Mouse (Mus musculus) intestine, embryonic 15.5 days (tissue): ENCODE measurements around the gene Uncx. TPM values are rescaled to one million over a fixed set of nuclear protein-coding genes. Genes with fewer than 3 reads are reported as not detected.
A peak's percentile ranks its signal among the peaks of the same experiment; 100 is the strongest.

Experiments
- ATAC-seq: fragments of 200-750 bp; cut with Nextera tagmentation; 2 replicates; pipeline ENCODE4 v1.8.0; 2017; ENCODE audit warnings: moderate TSS enrichment, moderate library complexity
- H3K27ac ChIP-seq: fragments of 300-500 bp; sonication (generic); 2 replicates; pipeline ENCODE4 v1.5.1; 2015; ENCODE audit warnings: mild to moderate bottlenecking, inconsistent platforms
- H3K27me3 ChIP-seq: fragments of 300-500 bp; sonication (generic); replicated peaks from 2 replicates; pipeline ENCODE4 v1.6.1; 2015; ENCODE audit warnings: inconsistent platforms
- H3K36me3 ChIP-seq: fragments of 300-500 bp; sonication (generic); 2 replicates; pipeline ENCODE4 v1.6.1; 2015; ENCODE audit warnings: inconsistent platforms
- H3K4me1 ChIP-seq: fragments of 300-500 bp; sonication (generic); replicated peaks from 2 replicates; pipeline ENCODE4 v1.6.1; 2015; ENCODE audit warnings: inconsistent platforms
- H3K4me2 ChIP-seq: fragments of 300-500 bp; sonication (generic); replicated peaks from 2 replicates; pipeline ENCODE4 v1.6.1; 2015; ENCODE audit warnings: mild to moderate bottlenecking, inconsistent platforms
- H3K4me3 ChIP-seq: fragments of 300-500 bp; sonication (generic); replicated peaks from 2 replicates; pipeline ENCODE4 v1.5.1; 2015; ENCODE audit warnings: inconsistent platforms
- H3K9ac ChIP-seq: fragments of 300-500 bp; sonication (generic); 2 replicates; pipeline ENCODE4 v1.6.1; 2015; ENCODE audit warnings: inconsistent platforms
- H3K9me3 ChIP-seq: fragments of 300-500 bp; sonication (generic); 2 replicates; pipeline ENCODE4 v1.6.1; 2016; ENCODE audit warnings: inconsistent platforms
- WGBS: fragments of 180-500 bp; shearing (Covaris S2); methylation state at CpG from one replicate; pipeline ENCODE4 v1.1.7; 2015; 5-methylcytosine and 5-hydroxymethylcytosine counted together
- polyA plus RNA-seq: library from polyadenylated mRNA; unstranded; fragments of >200 nt; fragmentation: Nextera tagmentation; extraction: Ambion mirVana; gene quantifications from 2 replicates; pipeline ENCODE4 v1.2.1, GENCODE M21; 2015

The Uncx gene
- polyA plus RNA-seq, 1 experiment from 2014 or later = not detected

- ATAC-seq = no peak
- Histone ChIP-seq H3K36me3 (no peaks in the 10 kb centered on the region), H3K4me3 (no peak overlapping the region), H3K4me2 (no peak overlapping the region), H3K9ac (no peak overlapping the region), H3K27ac (no peak overlapping the region), H3K27me3 (no peaks in the 10 kb centered on the region), H3K4me1 (no peaks in the 10 kb centered on the region), H3K9me3 (no peaks in the 10 kb centered on the region)
- 73% methylated on average over 10 of the region's 10 CpGs for WGBS
These were observed 21.3 kb upstream of the Uncx start for GRCm38 (mm10) chr5:139521987-139522386.

- H3K4me1 ChIP-seq = no peaks in the 10 kb centered on the region
- H3K9ac ChIP-seq = no peak overlapping the region
- 41% methylated on average over 7 of the region's 7 CpGs for WGBS
- H3K36me3 ChIP-seq = no peaks in the 10 kb centered on the region
- no peaks in the 10 kb centered on the region for H3K9me3 ChIP-seq
- no peak overlapping the region for H3K4me3 ChIP-seq
- ATAC-seq = no peak
- no peak overlapping the region for H3K27ac ChIP-seq
- H3K4me2 ChIP-seq = no peak overlapping the region
- peaks cover 39% of the 10 kb centered on the region for H3K27me3 ChIP-seq
These were observed 14.4 kb upstream of the Uncx start for GRCm38 (mm10) chr5:139528851-139529250.

DNA sequence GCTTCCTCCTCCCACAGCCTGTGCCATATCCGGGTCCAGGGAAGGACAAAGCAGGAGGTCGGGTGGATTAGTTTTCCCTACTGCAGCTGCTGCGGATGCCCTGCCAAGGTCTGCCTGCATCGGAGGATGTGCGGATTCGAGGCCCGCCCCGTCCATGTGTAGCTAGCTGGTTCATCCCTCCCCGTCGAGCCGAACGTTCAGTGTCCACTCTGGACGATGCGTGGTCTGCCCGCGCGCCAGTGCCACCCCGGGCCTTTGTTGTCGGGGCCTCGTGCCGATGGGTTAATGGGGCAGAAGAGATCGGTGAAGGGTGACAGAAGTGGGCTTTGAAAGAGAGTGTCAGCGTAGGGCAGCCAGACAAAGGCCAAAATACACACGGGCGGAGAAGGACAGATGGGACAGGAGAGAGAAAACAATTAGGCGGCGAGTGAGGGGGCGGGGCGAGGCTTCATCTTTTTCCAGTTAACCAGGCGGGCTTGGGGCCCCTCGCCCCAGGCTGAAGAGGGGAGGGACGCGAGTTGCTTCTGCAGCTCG, 7.8 kb upstream of the Uncx start:
- Histone ChIP-seq H3K36me3 (no peaks in the 10 kb centered on the region), H3K4me1 (0 out of 2 replicates have a peak, but pooled peaks cover 7% of the 10 kb centered on the region), H3K4me3 (0 out of 2 replicates have a peak overlapping the region, but pooled peaks have one; percentile 7), H3K4me2 (peak overlapping the region; percentile 18; the same call in 1 of the 2 replicates), H3K27ac (no peak overlapping the region), H3K27me3 (peaks cover 80% of the 10 kb centered on the region), H3K9ac (no peak overlapping the region), H3K9me3 (no peaks in the 10 kb centered on the region)
- 2% methylated on average over 34 of the region's 34 CpGs for WGBS
- ATAC-seq = peak; percentile 31; the same call in 1 of the 2 replicates

- no peaks in the 10 kb centered on the region for H3K9me3 ChIP-seq
- WGBS = 1% methylated on average over 26 of the region's 26 CpGs
- H3K27ac ChIP-seq = no peak overlapping the region
- H3K4me3 ChIP-seq = no peak overlapping the region
- no peak overlapping the region for H3K9ac ChIP-seq
- no peak overlapping the region for H3K4me2 ChIP-seq
- H3K4me1 ChIP-seq = 0 out of 2 replicates have a peak, but pooled peaks cover 8% of the 10 kb centered on the region
- ATAC-seq = peak; percentile 65; the same call in 1 of the 2 replicates
- peaks cover 86% of the 10 kb centered on the region for H3K27me3 ChIP-seq
- H3K36me3 ChIP-seq = no peaks in the 10 kb centered on the region
These were observed 6.9 kb upstream of the Uncx start for GRCm38 (mm10) chr5:139536211-139536910.

DNA sequence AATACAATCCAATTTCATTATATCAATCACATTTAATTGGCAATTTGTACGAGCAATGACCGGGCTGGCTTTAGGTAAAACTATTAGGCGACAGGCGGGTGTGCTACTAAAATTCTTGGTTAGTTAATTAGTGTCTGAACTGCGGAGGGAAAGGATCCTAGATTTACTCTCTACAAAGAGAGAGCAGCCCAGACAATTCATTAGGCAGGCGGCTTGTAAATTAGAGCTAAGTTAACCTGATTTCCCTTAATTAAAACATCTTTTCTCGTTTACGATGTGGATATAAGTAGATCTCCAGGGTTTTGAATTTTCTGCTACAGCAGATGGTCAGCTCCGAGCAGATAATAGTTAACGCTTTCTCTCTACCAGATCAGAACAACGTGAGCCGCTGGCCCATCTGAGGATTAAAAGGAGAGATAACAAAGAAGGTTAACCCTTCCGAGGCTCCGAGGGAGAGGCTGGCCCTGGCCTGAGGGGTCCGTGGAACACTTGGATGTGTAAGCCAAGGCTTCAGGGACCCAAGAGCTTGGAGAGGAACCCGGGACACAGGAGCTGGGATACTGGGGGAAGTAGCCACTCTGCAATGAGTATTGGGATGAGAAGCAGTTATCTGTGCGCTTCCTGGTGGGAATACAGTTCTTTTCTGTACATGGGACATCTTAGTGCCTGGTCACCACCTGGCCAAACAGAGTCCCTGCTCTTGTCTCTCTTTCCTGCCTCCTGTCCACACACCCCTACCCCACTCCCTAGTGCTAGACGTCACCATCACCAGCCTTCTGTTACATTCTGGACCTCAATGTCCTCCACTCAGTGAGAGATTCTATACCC, 6.2 kb upstream of the Uncx start:
- Histone ChIP-seq H3K4me3 (no peak overlapping the region), H3K4me1 (0 out of 2 replicates have a peak, but pooled peaks cover 8% of the 10 kb centered on the region), H3K9ac (no peak overlapping the region), H3K27me3 (peaks cover 87% of the 10 kb centered on the region), H3K27ac (no peak overlapping the region), H3K4me2 (no peak overlapping the region), H3K36me3 (no peaks in the 10 kb centered on the region), H3K9me3 (no peaks in the 10 kb centered on the region)
- ATAC-seq = no peak
- WGBS = 5% methylated on average over 18 of the region's 18 CpGs

GRCm38 (mm10) chr5:139537739-139538135, 5.6 kb upstream of the Uncx start:
- H3K27ac ChIP-seq = no peak overlapping the region
- peaks cover 87% of the 10 kb centered on the region for H3K27me3 ChIP-seq
- 0 out of 2 replicates have a peak, but pooled peaks cover 8% of the 10 kb centered on the region for H3K4me1 ChIP-seq
- no peak for ATAC-seq
- no peaks in the 10 kb centered on the region for H3K36me3 ChIP-seq
- H3K4me3 ChIP-seq = no peak overlapping the region
- no peak overlapping the region for H3K9ac ChIP-seq
- no peaks in the 10 kb centered on the region for H3K9me3 ChIP-seq
- 11% methylated on average over 3 of the region's 3 CpGs for WGBS
- H3K4me2 ChIP-seq = no peak overlapping the region

GRCm38 (mm10) chr5:139541151-139542042, 1.9 kb upstream of the Uncx start:
- Histone ChIP-seq H3K4me2 (no peak overlapping the region), H3K27ac (no peak overlapping the region), H3K9ac (no peak overlapping the region), H3K4me1 (0 out of 2 replicates have a peak, but pooled peaks cover 9% of the 10 kb centered on the region), H3K36me3 (no peaks in the 10 kb centered on the region), H3K4me3 (no peak overlapping the region), H3K9me3 (no peaks in the 10 kb centered on the region), H3K27me3 (peaks cover 91% of the 10 kb centered on the region)
- 2% methylated on average over 44 of the region's 44 CpGs for WGBS
- ATAC-seq = no peak

GRCm38 (mm10) chr5:139542043-139542365, 1.3 kb upstream of the Uncx start:
- Histone ChIP-seq H3K27ac (no peak overlapping the region), H3K27me3 (peaks cover 91% of the 10 kb centered on the region), H3K9ac (no peak overlapping the region), H3K4me2 (no peak overlapping the region), H3K4me1 (0 out of 2 replicates have a peak, but pooled peaks cover 9% of the 10 kb centered on the region), H3K36me3 (no peaks in the 10 kb centered on the region), H3K4me3 (no peak overlapping the region), H3K9me3 (no peaks in the 10 kb centered on the region)
- WGBS = 0% methylated on average over 1 of the region's 1 CpGs
- ATAC-seq = no peak

DNA sequence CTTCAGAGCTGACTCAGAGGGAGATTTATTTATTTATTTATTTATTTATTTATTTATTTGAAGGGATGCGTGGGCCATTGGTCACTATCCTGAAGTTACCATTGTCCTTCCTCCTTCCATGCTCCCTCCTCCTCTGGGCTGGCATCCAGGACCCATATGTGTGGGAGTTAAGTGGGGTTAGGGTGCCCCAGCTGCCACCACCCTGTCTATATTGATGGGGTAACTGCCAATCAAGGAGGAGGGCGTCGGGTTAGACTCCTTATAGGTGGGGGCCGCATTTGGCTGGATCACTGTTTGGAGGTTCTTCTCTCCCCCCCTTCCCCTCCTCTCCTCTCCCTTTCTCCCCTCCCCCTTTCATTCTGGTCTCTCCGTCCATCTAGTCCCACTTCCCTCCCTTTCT, 738 bp upstream of the Uncx start:
- no peak overlapping the region for H3K27ac ChIP-seq
- no peaks in the 10 kb centered on the region for H3K36me3 ChIP-seq
- no peak overlapping the region for H3K4me3 ChIP-seq
- H3K4me2 ChIP-seq = no peak overlapping the region
- no peak for ATAC-seq
- H3K9me3 ChIP-seq = no peaks in the 10 kb centered on the region
- H3K9ac ChIP-seq = no peak overlapping the region
- WGBS = 2% methylated on average over 5 of the region's 5 CpGs
- 0 out of 2 replicates have a peak, but pooled peaks cover 9% of the 10 kb centered on the region for H3K4me1 ChIP-seq
- peaks cover 91% of the 10 kb centered on the region for H3K27me3 ChIP-seq

- Histone ChIP-seq H3K36me3 (no peaks in the 10 kb centered on the region), H3K27ac (no peak overlapping the region), H3K9me3 (no peaks in the 10 kb centered on the region), H3K4me1 (0 out of 2 replicates have a peak, but pooled peaks cover 9% of the 10 kb centered on the region), H3K9ac (no peak overlapping the region), H3K27me3 (peaks cover 87% of the 10 kb centered on the region), H3K4me2 (peak overlapping the region; percentile 46), H3K4me3 (peak overlapping the region; percentile 12; the same call in 1 of the 2 replicates)
- ATAC-seq = no peak
- 1% methylated on average over 71 of the region's 71 CpGs for WGBS
These were observed 466 bp downstream of the Uncx start for GRCm38 (mm10) chr5:139543650-139544270.
